Mouse (Mus musculus): ENCODE measurements at regions not wholly inside any gene's neighbourhood (a gene's known extent, or its start where the extent isn't known, plus 50 kb on each side); places are given as distances from the start of the nearest gene placed in this dataset.

- DNase-seq (ENCODE audit: low read depth): no peak
Observed at GRCm38 (mm10) chr5:128482617-128483440, 50.0 kb upstream of the Tmem132d start.

Data from naive thymus-derived CD4-positive, alpha-beta T cell, adult 2 months (primary cell).